Mouse (Mus musculus) stomach, postnatal 0 days (tissue): ENCODE data around the gene Atrip. TPM values are rescaled to one million over a fixed set of nuclear protein-coding genes. Genes with fewer than 3 reads are reported as not detected.
A peak's percentile ranks its signal among the peaks of the same experiment; 100 is the strongest.

ENCODE experiments used
- ATAC-seq: fragments of 200-750 bp; cut with Nextera tagmentation; 2 replicates; pipeline ENCODE4 v1.8.0; 2017; ENCODE audit not compliant: low FRiP score, low TSS enrichment
- DNase-seq: peaks from one replicate; pipeline ENCODE4 v3.0.0-alpha.2; 2016; ENCODE audit warnings: low spot score
- H3K27ac ChIP-seq: fragments of 300-500 bp; sonication (generic); replicated peaks from 2 replicates; pipeline ENCODE4 v1.5.1; 2014; ENCODE audit warnings: mild to moderate bottlenecking, control low read depth
- H3K27me3 ChIP-seq: fragments of 300-500 bp; sonication (generic); 2 replicates; pipeline ENCODE4 v1.6.1; 2014; ENCODE audit warnings: low read length; ENCODE audit not compliant: control insufficient read depth, insufficient read depth
- H3K36me3 ChIP-seq: fragments of 300-500 bp; sonication (generic); 2 replicates; pipeline ENCODE4 v1.6.1; 2014; ENCODE audit warnings: low read length, mixed read lengths; ENCODE audit not compliant: control insufficient read depth, insufficient read depth
- H3K4me1 ChIP-seq: fragments of 300-500 bp; sonication (generic); replicated peaks from 2 replicates; pipeline ENCODE4 v1.6.1; 2014; ENCODE audit warnings: antibody characterized with exemption; ENCODE audit not compliant: control insufficient read depth, insufficient read depth
- H3K4me2 ChIP-seq: fragments of 300-500 bp; sonication (generic); replicated peaks from 2 replicates; pipeline ENCODE4 v1.6.1; 2014; ENCODE audit warnings: low read depth, mild to moderate bottlenecking, control low read depth, moderate library complexity
- H3K4me3 ChIP-seq: fragments of 300-500 bp; sonication (generic); 2 replicates; pipeline ENCODE4 v1.5.1; 2014; ENCODE audit warnings: low read depth, low read length, control low read depth
- H3K9ac ChIP-seq: fragments of 300-500 bp; sonication (generic); 2 replicates; pipeline ENCODE4 v1.6.1; 2014; ENCODE audit warnings: mild to moderate bottlenecking, low read length, control low read depth, mixed read lengths
- H3K9me3 ChIP-seq: fragments of 300-500 bp; sonication (generic); 2 replicates; pipeline ENCODE4 v1.6.1; 2016; ENCODE audit warnings: low read length; ENCODE audit not compliant: control insufficient read depth
- CTCF ChIP-seq: IDR thresholded peaks from 2 replicates; pipeline ENCODE4 v1.5.1; 2016; ENCODE audit warnings: antibody characterized with exemption, low read depth, mild to moderate bottlenecking, moderate library complexity
- EP300 ChIP-seq: optimal IDR thresholded peaks from 2 replicates; pipeline ENCODE3; 2016; ENCODE audit warnings: antibody characterized with exemption
- WGBS: fragments of 180-500 bp; shearing (Covaris S2); extraction: QIAGEN DNeasy Blood & Tissue Kit; methylation state at CpG from one replicate; pipeline ENCODE4 v1.1.7; 2014; 5-methylcytosine and 5-hydroxymethylcytosine counted together
- polyA plus RNA-seq: library from polyadenylated mRNA; unstranded; fragments of >200 nt; fragmentation: Nextera tagmentation; extraction: Ambion mirVana; gene quantifications from 2 replicates; pipeline ENCODE4 v1.2.1, GENCODE M21; 2015

Atrip gene
- polyA plus RNA-seq, 1 experiment from 2014 or later = 11.3 TPM

- no peak for ATAC-seq
- Histone ChIP-seq H3K4me3 (peak overlapping the region; percentile 69), H3K36me3 (no peaks in the 10 kb centered on the region), H3K27ac (peak overlapping the region; percentile 96), H3K4me1 (peaks cover 20% of the 10 kb centered on the region), H3K9ac (peak overlapping the region; percentile 27; the same call in 1 of the 2 replicates), H3K27me3 (no peaks in the 10 kb centered on the region), H3K9me3 (no peaks in the 10 kb centered on the region), H3K4me2 (peak overlapping the region; percentile 84)
- TF ChIP-seq CTCF (no peak), EP300 (no peak)
- 16% methylated on average over 6 of the region's 6 CpGs for whole genome bisulfite sequencing
- DNase-seq = no peak
Measured at GRCm38 (mm10) chr9:109097291-109097690, 23.4 kb upstream of the Atrip start.

- H3K4me1 ChIP-seq = peaks cover 20% of the 10 kb centered on the region
- H3K27me3 ChIP-seq = no peaks in the 10 kb centered on the region
- H3K9me3 ChIP-seq = no peaks in the 10 kb centered on the region
- TF ChIP-seq EP300 (no peak), CTCF (no peak)
- H3K4me2 ChIP-seq = peak overlapping the region; percentile 84
- peak overlapping the region; percentile 69 for H3K4me3 ChIP-seq
- H3K9ac ChIP-seq = peak overlapping the region; percentile 85; the same call in 1 of the 2 replicates
- ATAC-seq = no peak
- 30% methylated on average over 6 of the region's 6 CpGs for WGBS
- no peaks in the 10 kb centered on the region for H3K36me3 ChIP-seq
- peak; percentile 34 for DNase-seq
- peak overlapping the region; percentile 96 for H3K27ac ChIP-seq
Measured at GRCm38 (mm10) chr9:109096856-109097255, 22.9 kb upstream of the Atrip start.

GRCm38 (mm10) chr9:109096251-109096661 lies 22.3 kb upstream of the Atrip start:
- no peaks in the 10 kb centered on the region for H3K27me3 ChIP-seq
- H3K4me3 ChIP-seq = peak overlapping the region; percentile 69
- ATAC-seq (no peak), DNase-seq (no peak)
- peak overlapping the region; percentile 96 for H3K27ac ChIP-seq
- H3K9me3 ChIP-seq = no peaks in the 10 kb centered on the region
- H3K9ac ChIP-seq = peak overlapping the region; percentile 85
- peaks cover 20% of the 10 kb centered on the region for H3K4me1 ChIP-seq
- WGBS = 16% methylated on average over 9 of the region's 9 CpGs
- TF ChIP-seq CTCF = no peak
- no peak for TF ChIP-seq EP300
- H3K4me2 ChIP-seq = peak overlapping the region; percentile 84
- no peaks in the 10 kb centered on the region for H3K36me3 ChIP-seq

GRCm38 (mm10) chr9:109095137-109095982 lies 21.4 kb upstream of the Atrip start, which contains the start of gene Plxnb1:
Plxnb1 (plus strand) TSS chr9:109095389.
- no peaks in the 10 kb centered on the region for H3K36me3 ChIP-seq
- H3K27me3 ChIP-seq = no peaks in the 10 kb centered on the region
- DNase-seq (peak; percentile 77), ATAC-seq (peak; percentile 58)
- TF ChIP-seq EP300 (no peak), CTCF (no peak)
- H3K27ac ChIP-seq = peak within 1 kb of the TSS; percentile 96
- H3K9me3 ChIP-seq = no peaks in the 10 kb centered on the region
- peak within 1 kb of the TSS; percentile 85 for H3K9ac ChIP-seq
- under 1% methylated on average over 92 of the region's 102 CpGs for WGBS
- peaks cover 20% of the 10 kb centered on the region for H3K4me1 ChIP-seq
- H3K4me2 ChIP-seq = peak within 1 kb of the TSS; percentile 84
- peak within 1 kb of the TSS; percentile 69 for H3K4me3 ChIP-seq

- WGBS = 5% methylated on average over 21 of the region's 21 CpGs
- no peaks in the 10 kb centered on the region for H3K9me3 ChIP-seq
Measured at GRCm38 (mm10) chr9:109094553-109095136, 20.7 kb upstream of the Atrip start.

More at GRCm38 (mm10) chr9:109094553-109095136, 20.7 kb upstream of the Atrip start:
- Histone ChIP-seq H3K27ac (peak overlapping the region; percentile 96), H3K27me3 (no peaks in the 10 kb centered on the region), H3K36me3 (no peaks in the 10 kb centered on the region), H3K4me1 (peaks cover 20% of the 10 kb centered on the region), H3K4me2 (peak overlapping the region; percentile 84), H3K4me3 (peak overlapping the region; percentile 69), H3K9ac (peak overlapping the region; percentile 85)
- DNase-seq = peak; percentile 81
- ATAC-seq = peak; percentile 49
- TF ChIP-seq EP300 (peak; percentile 48), CTCF (no peak)
